33 mouse cellular contexts compared by ENCODE assay signal in genomic region chr11:33962178-33962577, GRCm38 (mm10). TPM values are rescaled to one million over a fixed set of nuclear protein-coding genes. Genes with fewer than 3 reads are reported as not detected.
DNase-seq lines count a peak whose midpoint lies in the region; ATAC-seq and TF ChIP-seq lines count a peak whose summit lies in the region.
"Had no signal": no experiment of that assay in that cellular context is flagged by ENCODE, and none has a peak within 500 bp of the region (broad histone marks: within the 10 kb centered on the region; RNA-seq: fewer than 3 reads in every experiment).

No protein-coding gene starts in this region.

- no peak for TF ChIP-seq POLR2A in small intestine, adult 2 months (IDR thresholded peaks at IDR 0.05; ENCODE audit: low read depth, low read length)

- no peak overlapping the region for H3K4me3 ChIP-seq in heart, embryonic 10.5 days
- H3K4me3 ChIP-seq in kidney, embryonic 14.5 days (ENCODE audit: low read length), result no peak overlapping the region
- H3K4me3 ChIP-seq in intestine, embryonic 15.5 days (replicated peaks), result no peak overlapping the region
- no peak overlapping the region for H3K4me3 ChIP-seq in small intestine, adult 2 months (ENCODE audit: low read depth, low read length)
- H3K4me3 ChIP-seq: embryonic facial prominence, embryonic 12.5 days; forebrain, embryonic 15.5 days; liver, embryonic 15.5 days; midbrain, embryonic 15.5 days had no signal

- H3K27ac ChIP-seq in heart, embryonic 10.5 days, result peak overlapping the region; percentile 86
- H3K27ac ChIP-seq in kidney, embryonic 14.5 days (ENCODE audit: low read depth, low read length), result no peak overlapping the region; the same call in 1 of the 2 replicates
- H3K27ac ChIP-seq in intestine, embryonic 15.5 days, result peak overlapping the region; percentile 59; the same call in 1 of the 2 replicates
- H3K27ac ChIP-seq in small intestine, adult 2 months (ENCODE audit: insufficient read depth, low read depth, low read length), result peak overlapping the region; percentile 44; the same call in 1 of the 2 replicates
- H3K27ac ChIP-seq: embryonic facial prominence, embryonic 12.5 days; forebrain, embryonic 15.5 days; hindbrain, embryonic 14.5 days; liver, embryonic 15.5 days; macrophage; midbrain, embryonic 15.5 days had no signal

- 0 out of 2 replicates have a peak, but pooled peaks have one; percentile 16 for ATAC-seq in kidney, embryonic 14.5 days (ENCODE audit: low FRiP score, low TSS enrichment)
- ATAC-seq in intestine, embryonic 15.5 days, result peak; percentile 47
- ATAC-seq: activated CD4-positive, CD25-positive, alpha-beta regulatory T cell, adult 4 months; forebrain, embryonic 15.5 days; inflammation-experienced regulatory T-cells, adult 6 months; midbrain, embryonic 15.5 days had no signal

- H3K27me3 ChIP-seq in heart, embryonic 10.5 days (ENCODE audit: insufficient read depth, poor library complexity, severe bottlenecking), result no peaks in the 10 kb centered on the region
- H3K27me3 ChIP-seq in kidney, embryonic 14.5 days (ENCODE audit: control insufficient read depth, insufficient read depth, low read length), result no peaks in the 10 kb centered on the region; the same call in 1 of the 2 replicates
- H3K27me3 ChIP-seq in intestine, embryonic 15.5 days (replicated peaks), result no peaks in the 10 kb centered on the region
- H3K27me3 ChIP-seq in small intestine, adult 2 months (ENCODE audit: control insufficient read depth, insufficient read depth, low read length), result no peaks in the 10 kb centered on the region
- H3K27me3 ChIP-seq: embryonic facial prominence, embryonic 12.5 days; forebrain, embryonic 15.5 days; liver, embryonic 15.5 days; midbrain, embryonic 15.5 days had no signal

- H3K9ac ChIP-seq in kidney, embryonic 14.5 days (ENCODE audit: low read depth, low read length), result no peak overlapping the region
- H3K9ac ChIP-seq in intestine, embryonic 15.5 days, result no peak overlapping the region
- H3K9ac ChIP-seq: embryonic facial prominence, embryonic 12.5 days; forebrain, embryonic 15.5 days; hindbrain, embryonic 14.5 days; liver, embryonic 15.5 days; midbrain, embryonic 15.5 days had no signal

- no peak for TF ChIP-seq CTCF in small intestine, adult 2 months (IDR thresholded peaks at IDR 0.05; ENCODE audit: extremely low read depth, insufficient read length, insufficient replicate concordance, low read depth, low read length)

- 33% methylated on average over 6 of the region's 7 CpGs for WGBS in heart, embryonic 10.5 days
- 31% methylated on average over 7 of the region's 7 CpGs for WGBS in kidney, embryonic 14.5 days
- 30% methylated on average over 7 of the region's 7 CpGs for WGBS in intestine, embryonic 15.5 days
- WGBS in small intestine, adult 2 months, result 29% methylated on average over 7 of the region's 7 CpGs

- H3K9me3 ChIP-seq in heart, embryonic 10.5 days, result no peaks in the 10 kb centered on the region
- H3K9me3 ChIP-seq in kidney, embryonic 14.5 days (ENCODE audit: control insufficient read depth, low read length), result no peaks in the 10 kb centered on the region
- H3K9me3 ChIP-seq in intestine, embryonic 15.5 days, result no peaks in the 10 kb centered on the region
- H3K9me3 ChIP-seq: embryonic facial prominence, embryonic 12.5 days; forebrain, embryonic 15.5 days; liver, embryonic 15.5 days; midbrain, embryonic 15.5 days had no signal

- peaks cover 29% of the 10 kb centered on the region for H3K4me1 ChIP-seq in heart, embryonic 10.5 days
- no peaks in the 10 kb centered on the region; the same call in 1 of the 2 replicates for H3K4me1 ChIP-seq in kidney, embryonic 14.5 days (ENCODE audit: control insufficient read depth, insufficient read depth, low read length)
- H3K4me1 ChIP-seq in intestine, embryonic 15.5 days (replicated peaks), result peaks cover 3% of the 10 kb centered on the region
- no peaks in the 10 kb centered on the region for H3K4me1 ChIP-seq in small intestine, adult 2 months (ENCODE audit: control insufficient read depth, insufficient read depth, insufficient read length, low read length)
- H3K4me1 ChIP-seq: forebrain, embryonic 15.5 days; liver, embryonic 15.5 days; midbrain, embryonic 15.5 days had no signal

- H3K4me2 ChIP-seq in kidney, embryonic 14.5 days (replicated peaks; ENCODE audit: low read depth, low read length), result no peak overlapping the region
- no peak overlapping the region for H3K4me2 ChIP-seq in intestine, embryonic 15.5 days (replicated peaks)
- H3K4me2 ChIP-seq: embryonic facial prominence, embryonic 12.5 days; forebrain, embryonic 15.5 days; hindbrain, embryonic 14.5 days; liver, embryonic 15.5 days; midbrain, embryonic 15.5 days had no signal

- peak; percentile 66 for DNase-seq in heart, embryonic 10.5 days (ENCODE audit: low spot score)
- DNase-seq in heart, adult 8-10 months (ENCODE audit: low spot score), result no peak
- no peak for DNase-seq in kidney, postnatal 14 days
- DNase-seq in testis, postnatal 10 days (ENCODE audit: low spot score), result no peak
- no peak for DNase-seq in cerebellum, postnatal 4 days (ENCODE audit: low spot score in 2 of 2)
- DNase-seq: adrenal gland, adult 8-10 months; cerebellum, adult 9-10 months; cerebellum, postnatal 36 days; gastrocnemius, postnatal 25 days; heart, postnatal 36 days; kidney, adult 9 months; kidney, postnatal 4 days; layer of hippocampus, postnatal 36 days; left cerebral cortex, postnatal 4 days; right cerebral cortex, postnatal 25 days; spleen, adult 18-20 months; thymus, adult 18-20 months; thymus, postnatal 25 days had no signal

- 0 out of 2 replicates have a peak, but pooled peaks cover 3% of the 10 kb centered on the region for H3K36me3 ChIP-seq in heart, embryonic 10.5 days
- H3K36me3 ChIP-seq in kidney, embryonic 14.5 days (ENCODE audit: control insufficient read depth, insufficient read depth, low read length), result no peaks in the 10 kb centered on the region
- H3K36me3 ChIP-seq in intestine, embryonic 15.5 days, result no peaks in the 10 kb centered on the region
- no peaks in the 10 kb centered on the region for H3K36me3 ChIP-seq in small intestine, adult 2 months (ENCODE audit: control insufficient read depth, insufficient read depth, low read length)
- H3K36me3 ChIP-seq: embryonic facial prominence, embryonic 12.5 days; forebrain, embryonic 15.5 days; liver, embryonic 15.5 days; midbrain, embryonic 15.5 days had no signal

RNA-seq across cellular contexts. Expression of gene Kcnmb1, which starts 0.6 kb away (rescaled TPM):
- 6.9 and 10.2 TPM in 2 replicates for polyA plus RNA-seq in heart, embryonic 10.5 days (2016; fragmentation: Nextera tagmentation; extraction: Ambion mirVana)
- total RNA-seq in heart, adult 8-10 months (2022), result 1 to 10 TPM in 1 of 4 experiments, under 1 TPM in 3; 0.44 to 1.1 (median 0.73) TPM
- 0.18 and 0.19 TPM in 2 replicates for polyA plus RNA-seq in kidney, embryonic 14.5 days (2014; fragmentation: Nextera tagmentation; extraction: Ambion mirVana)
- 1.8 and 2.0 TPM in 2 replicates for polyA plus RNA-seq in intestine, embryonic 15.5 days (2015; fragmentation: Nextera tagmentation; extraction: Ambion mirVana)
- polyA plus RNA-seq in small intestine, adult 2 months (2012; rRNA removed), result 2.0 and 2.1 TPM in 2 replicates
- total RNA-seq: liver, adult 2 months; megakaryocyte-erythroid progenitor cell, adult 5-6 weeks; neutrophil, adult 5-6 weeks had no signal
- polyA plus RNA-seq: liver, embryonic 15.5 days; macrophage had no signal

RNA-seq across cellular contexts. Expression of gene Kcnip1, which starts 30.8 kb away (rescaled TPM):
- 0.33 and 1.8 TPM in 2 replicates for polyA plus RNA-seq in heart, embryonic 10.5 days (2016; fragmentation: Nextera tagmentation; extraction: Ambion mirVana)
- total RNA-seq in heart, adult 8-10 months (2022), result under 1 TPM in 3 of 4 experiments, not detected in 1; 0.11 to 0.35 (median 0.17) TPM
- polyA plus RNA-seq in kidney, embryonic 14.5 days (2014; fragmentation: Nextera tagmentation; extraction: Ambion mirVana), result 0.24 and 0.74 TPM in 2 replicates
- 8.8 and 10.2 TPM in 2 replicates for polyA plus RNA-seq in intestine, embryonic 15.5 days (2015; fragmentation: Nextera tagmentation; extraction: Ambion mirVana)
- 0.08 and 0.33 TPM in 2 replicates for polyA plus RNA-seq in small intestine, adult 2 months (2012; rRNA removed)
- total RNA-seq: gastrocnemius, postnatal 25 days; liver, adult 2 months; megakaryocyte-erythroid progenitor cell, adult 5-6 weeks; neutrophil, adult 5-6 weeks had no signal
- polyA plus RNA-seq: activated CD4-positive, CD25-positive, alpha-beta regulatory T cell, adult 4 months; C2C12; liver, adult 2 months; macrophage had no signal
